Mouse (Mus musculus) spleen, postnatal 4 days (tissue): ENCODE results near the gene Supt5.

Experiments
- DNase-seq, 2 experiments: peaks; one replicate each; pipeline ENCODE4 v3.0.0; 2022; ENCODE audit warnings: low spot score in 2 of 2

The Supt5 gene

DNA sequence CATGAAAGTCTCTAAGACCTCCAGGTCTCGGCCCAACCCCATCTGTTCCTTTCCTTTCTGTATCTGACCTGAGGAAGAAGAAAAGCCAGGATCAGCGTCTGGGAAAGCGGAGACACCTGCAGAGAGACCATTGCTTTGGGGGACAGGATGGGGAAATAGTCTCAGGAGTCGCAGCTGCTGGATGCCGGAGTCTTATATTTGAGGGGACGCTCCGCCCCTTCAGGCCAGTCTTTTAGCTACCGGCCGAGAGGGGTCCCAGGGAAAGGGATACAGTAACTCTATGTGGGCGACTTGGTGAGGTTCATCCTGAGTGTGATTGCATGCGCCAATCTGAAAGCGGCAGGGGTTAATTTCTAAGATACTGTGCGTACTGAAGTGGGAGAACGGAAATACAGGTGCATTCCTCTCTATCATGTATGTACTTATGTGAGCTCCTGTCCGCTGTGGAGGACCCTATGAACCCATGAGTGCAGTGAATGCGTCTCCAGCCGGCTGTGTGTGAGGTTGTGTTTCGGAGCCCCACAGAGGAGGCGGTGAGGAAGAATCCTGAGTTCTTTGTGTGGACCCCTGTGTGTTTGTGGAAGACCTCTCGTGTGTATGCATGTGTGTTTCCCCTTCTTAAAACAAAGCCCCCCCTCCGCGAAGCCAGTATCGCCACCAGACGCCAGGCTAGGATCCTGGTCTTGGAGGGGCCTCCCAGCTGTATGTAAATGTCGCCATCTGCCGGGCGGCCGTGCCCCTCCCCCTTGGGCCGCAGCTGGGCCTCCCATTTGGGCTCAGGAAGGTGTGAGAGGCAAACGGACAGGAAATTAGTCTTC, 36.7 kb downstream of the Supt5 start, which contains the start of gene Dll3:
Gene Dll3, minus strand, starts transcription at position 623 of the 818 bp plus-strand sequence.
- DNase-seq = peak; percentile 56 to 79

DNA sequence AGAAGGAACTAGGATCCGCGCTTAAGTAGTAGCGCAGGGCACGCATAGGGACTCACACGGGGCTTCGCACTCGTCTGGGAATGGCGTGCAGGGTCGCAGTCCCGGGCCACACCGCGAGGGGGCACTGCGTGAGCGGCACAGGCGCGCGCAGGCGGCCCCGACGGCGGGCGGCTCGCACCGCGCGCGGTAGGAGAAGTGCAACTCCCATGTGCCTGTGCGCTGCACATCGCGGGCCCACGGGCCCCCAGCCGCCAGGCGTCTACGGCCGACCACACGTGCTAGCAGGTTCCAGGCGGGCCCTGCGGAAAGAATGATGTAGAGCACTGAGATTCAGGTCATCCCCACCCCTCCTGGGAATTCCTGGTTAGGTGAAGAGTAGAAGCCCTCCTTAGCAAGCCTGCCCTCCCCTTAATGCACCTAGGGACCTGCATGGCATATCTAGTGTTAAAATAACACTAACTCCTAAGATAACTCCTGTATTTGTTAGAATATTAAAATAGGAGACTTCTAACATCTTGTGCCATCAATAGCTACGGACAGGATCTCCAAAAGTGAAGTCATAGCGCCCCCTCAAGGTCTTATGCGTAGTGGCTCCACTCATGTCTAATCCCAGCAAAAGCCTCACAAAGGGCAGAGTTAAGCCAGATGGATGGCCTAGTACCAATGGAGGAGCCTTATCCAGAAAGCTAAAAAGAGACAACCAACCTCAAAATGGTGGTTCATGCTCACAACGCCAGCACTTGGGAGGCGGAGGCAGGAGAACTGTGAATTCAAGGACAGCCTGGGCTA, 39.5 kb downstream of the Supt5 start:
- no peak for DNase-seq

DNA sequence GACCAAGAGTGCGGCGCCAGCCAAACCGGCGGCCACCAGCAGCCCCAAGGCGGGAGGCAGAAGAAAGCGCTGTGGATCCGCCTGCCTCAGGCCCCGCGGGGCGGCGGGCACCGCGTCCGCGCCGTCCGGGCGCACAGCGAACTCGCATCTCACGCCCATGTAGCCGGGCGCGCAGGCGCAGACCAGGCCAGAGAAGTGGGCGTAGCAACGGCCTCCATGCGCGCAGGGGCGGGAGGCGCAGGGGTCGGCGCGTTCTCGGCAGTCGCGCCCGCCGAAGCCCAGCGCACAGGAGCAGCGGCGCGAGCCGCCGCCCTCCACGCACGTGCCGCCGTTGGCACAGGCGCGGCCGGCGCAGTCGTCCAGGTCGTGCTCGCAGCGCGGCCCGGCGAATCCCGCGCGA, 44.1 kb downstream of the Supt5 start:
- DNase-seq = peak in 1 of 2 experiments; percentile 27

DNA sequence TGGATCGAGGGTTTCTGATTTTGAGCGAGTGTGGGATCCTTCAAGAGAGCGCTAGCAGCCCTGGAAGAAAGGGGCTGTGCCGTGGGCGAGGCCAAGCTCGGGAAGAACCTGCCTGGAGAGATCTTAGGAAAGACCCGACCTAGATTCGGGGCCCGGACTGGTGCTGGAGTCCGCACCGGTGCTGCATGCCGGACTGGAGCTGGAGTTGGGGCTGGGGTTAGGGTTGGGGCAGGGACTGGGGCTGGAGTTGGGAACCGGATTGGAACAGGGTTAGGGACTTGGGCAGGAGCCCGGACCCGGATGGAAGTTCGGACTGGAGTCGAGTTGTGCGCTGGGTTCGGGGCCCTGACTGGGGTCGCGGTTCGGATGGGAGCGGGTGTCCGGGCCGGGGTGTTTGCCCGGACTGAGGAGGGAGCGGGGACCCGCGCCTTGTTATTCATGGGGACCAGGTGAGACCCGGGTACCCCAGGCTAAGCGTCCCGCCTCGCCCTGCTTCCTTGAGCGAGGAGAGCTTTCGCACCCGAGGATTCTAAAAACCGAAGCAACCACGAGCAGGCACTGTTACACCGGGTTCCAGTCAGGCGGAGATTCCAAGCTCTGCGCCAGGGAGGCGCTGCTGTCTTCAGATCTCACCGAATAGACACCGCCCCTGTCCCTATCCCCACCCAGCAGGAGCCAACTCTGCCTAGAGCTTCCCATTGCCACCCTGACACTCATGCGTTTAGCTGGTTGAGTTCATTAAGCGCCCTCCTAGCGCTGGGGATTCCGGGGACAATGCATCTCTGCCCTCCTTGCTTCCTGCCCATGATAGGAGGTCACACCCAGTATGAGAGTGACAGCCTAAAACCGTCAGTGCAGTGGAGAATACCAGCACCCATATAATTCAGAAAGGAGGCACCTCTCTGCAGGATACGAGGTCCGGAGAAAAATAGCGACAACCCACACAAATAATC, 47.6 kb downstream of the Supt5 start, which contains the start of gene Selenov:
Gene Selenov, minus strand, starts transcription at position 549 of the 953 bp plus-strand sequence.
- DNase-seq = no peak

DNA sequence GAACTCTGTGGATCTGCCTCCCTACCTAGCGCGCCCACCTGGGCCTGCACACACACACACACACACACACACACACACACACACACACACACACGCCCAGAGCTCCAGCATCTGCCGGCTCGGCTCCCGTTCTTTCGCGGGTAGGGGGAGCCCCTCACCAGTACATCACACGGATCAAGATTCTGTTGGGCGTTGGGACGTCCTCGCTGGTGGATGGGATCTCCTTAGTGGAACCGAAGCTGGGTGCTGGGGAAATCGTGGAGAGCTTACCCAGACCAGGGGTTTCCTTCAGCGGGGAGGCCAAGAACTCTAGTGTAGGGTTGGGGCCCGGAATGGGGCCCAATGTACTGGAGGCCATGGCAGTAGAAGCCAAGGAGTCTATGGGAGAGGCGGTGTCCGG, 48.4 kb downstream of the Supt5 start:
- DNase-seq = no peak

DNA sequence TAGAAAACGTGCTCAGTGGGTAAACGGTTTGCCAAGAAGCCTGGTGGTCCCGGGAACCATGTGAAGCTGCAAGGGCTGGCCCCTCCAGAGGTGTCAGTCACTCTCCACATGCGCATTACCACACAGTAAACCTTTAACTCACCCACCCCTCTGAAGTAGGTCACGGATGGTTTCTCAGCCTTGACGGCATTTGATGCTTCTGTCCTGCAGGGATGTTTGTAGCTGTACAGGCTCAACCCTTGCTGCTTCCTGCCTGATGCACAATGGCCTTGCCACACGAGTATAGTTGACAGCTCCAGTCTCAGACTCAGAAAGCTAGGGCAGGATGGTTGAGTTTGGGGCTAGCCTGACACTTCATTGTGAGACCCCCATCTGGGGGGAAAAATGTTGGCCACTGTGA, 57.9 kb downstream of the Supt5 start:
- no peak for DNase-seq

DNA sequence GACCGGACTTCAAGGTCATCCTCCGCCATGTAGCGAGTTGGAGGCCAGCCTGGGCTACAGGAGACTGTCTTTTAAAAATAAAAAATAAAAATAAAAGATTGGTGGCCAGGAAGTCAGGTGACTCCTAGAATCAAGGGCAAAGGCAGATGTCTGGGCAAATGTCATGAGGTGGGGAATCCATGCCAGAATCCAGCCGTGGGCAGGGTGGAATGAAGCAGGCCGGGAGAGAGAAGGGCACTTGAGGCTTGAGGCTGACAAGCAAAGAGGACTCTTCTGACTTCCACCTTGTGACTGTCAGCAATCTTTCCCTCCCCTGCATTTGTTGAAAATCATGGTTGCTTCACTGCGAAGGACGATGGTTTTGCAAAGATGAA, 60.3 kb downstream of the Supt5 start:
- DNase-seq = no peak

DNA sequence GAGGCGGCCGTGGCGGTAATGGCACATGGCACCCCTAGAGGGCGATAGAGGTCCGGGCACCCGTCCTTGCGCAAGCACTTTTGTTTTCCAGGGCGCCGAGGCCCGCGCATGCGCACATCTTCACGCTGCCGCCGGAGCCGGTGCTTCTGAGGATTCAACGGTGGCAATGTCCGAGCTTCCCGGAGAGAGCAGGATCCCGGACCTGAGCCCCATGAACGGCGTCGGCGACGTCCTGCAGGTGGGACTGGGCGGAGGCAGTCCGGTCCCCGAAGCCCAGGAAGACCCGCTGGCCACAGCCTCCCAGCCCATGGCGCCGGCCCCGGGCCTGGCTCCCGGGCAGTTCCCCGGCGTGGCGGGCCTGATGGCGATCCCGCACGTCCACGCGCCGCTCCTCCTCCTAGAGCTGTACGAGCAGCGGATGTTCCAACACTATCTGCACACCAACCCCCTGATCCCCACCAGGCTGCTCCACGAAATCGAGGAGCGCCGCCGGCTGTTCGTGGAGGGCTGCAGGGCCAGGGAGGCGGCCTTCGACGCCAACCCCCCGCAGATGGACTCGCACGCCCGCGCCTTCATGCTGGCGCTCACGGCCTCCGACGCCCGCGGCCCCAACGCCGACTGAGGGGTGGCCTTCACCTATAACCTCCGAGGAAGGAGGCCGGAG, 60.8 kb downstream of the Supt5 start, which contains the start of gene Eid2b:
Gene Eid2b, plus strand, starts transcription at position 125 of the 664 bp plus-strand sequence.
- peak; percentile 95 to 99 for DNase-seq

DNA sequence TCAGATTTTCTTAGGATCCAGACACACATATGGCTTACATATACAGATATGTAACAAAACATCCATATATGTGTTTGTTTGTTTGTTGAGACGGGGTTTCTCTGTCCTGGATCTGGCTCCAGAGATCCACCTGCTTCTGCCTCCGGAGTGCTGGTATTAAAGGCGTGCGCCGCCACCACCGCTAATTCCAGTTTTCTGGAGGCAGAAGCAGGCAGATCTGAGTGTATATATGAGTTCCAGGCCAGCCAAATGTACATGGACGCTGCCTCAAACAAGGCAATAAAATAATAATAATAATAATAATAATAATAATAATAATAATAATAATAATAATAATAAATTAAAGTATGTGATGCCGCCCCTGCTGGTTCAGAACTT, 61.3 kb downstream of the Supt5 start:
- DNase-seq = no peak

DNA sequence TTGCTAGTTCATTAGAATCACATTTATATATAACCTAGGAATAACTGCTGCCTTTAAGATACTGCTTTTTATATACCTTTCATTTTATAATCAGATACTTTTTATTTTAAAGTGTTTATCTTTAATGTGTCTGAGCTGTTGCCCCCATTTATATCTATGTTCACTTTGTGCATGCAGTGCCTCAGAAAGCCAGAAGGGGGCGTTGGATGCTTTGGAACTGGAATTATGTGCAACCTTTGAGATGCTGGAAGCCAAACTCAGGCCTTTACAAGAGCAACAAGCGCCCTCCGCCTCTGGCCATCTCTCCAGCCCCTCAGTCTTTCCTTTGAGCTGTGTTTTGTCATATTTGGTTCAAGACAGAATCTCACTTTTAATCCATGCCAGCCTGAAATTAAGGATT, 66.8 kb downstream of the Supt5 start:
- no peak for DNase-seq

DNA sequence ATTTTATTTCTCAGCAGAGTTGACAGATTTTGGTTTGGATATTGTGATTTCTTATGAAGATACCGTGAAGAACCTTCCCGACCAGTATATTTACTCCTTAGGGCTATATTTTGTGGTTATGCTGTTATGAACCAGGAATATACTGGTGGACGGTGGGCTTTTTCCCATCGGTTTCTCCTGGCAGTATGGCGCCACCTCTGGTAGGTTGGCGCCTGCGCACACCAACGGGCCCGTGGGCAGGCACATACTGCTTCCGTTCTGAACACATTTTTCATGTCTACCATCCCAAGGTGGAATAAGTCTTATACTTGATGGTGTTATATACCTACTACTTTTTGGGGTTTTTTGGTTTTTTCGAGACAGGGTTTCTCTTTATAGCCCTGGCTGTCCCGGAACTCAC, 69.2 kb downstream of the Supt5 start:
- DNase-seq = no peak

DNA sequence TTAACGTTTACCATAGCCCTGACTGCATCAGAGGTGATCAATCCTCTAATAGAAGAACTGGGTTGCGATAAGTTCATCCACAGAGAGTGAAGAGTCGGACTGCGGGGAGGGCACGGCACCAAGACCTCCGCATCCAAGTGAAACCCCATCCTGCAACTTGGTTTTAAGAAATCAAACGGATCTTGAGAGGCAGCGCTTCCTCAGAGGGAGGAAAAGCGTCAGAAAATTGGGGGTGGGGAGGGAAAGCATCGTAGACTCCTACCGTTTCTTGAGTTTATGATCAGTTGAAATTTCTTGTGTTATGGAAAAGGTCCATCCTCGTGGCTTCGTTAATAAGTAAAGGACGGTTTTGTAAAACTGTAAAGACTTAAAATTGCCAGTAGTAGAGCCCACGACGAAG, 70.0 kb downstream of the Supt5 start:
- DNase-seq = no peak

DNA sequence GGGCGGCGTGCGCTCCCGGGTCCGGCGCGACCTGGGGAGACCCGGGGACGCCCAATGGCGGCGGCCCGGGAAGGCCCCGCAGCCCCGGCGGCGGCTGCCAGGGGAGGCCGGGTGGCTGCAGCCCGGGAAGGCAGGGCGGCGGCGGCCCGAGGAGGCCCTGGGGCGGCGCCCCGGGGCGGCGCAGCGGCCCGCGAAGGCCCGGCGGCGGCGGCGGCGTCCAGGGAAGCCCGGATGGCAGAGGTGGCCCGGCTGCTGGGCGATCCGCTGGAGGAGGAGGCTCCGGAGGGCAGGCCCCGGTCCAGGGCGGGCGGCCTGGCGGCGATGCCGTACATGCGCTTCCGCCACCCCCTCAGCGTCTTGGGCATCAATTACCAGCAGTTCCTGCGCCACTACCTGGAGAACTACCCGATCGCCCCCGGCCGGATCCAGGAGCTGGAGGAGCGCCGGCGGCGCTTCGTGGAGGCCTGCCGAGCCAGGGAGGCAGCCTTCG, 70.5 kb downstream of the Supt5 start:
- DNase-seq = peak; percentile 20 to 64

DNA sequence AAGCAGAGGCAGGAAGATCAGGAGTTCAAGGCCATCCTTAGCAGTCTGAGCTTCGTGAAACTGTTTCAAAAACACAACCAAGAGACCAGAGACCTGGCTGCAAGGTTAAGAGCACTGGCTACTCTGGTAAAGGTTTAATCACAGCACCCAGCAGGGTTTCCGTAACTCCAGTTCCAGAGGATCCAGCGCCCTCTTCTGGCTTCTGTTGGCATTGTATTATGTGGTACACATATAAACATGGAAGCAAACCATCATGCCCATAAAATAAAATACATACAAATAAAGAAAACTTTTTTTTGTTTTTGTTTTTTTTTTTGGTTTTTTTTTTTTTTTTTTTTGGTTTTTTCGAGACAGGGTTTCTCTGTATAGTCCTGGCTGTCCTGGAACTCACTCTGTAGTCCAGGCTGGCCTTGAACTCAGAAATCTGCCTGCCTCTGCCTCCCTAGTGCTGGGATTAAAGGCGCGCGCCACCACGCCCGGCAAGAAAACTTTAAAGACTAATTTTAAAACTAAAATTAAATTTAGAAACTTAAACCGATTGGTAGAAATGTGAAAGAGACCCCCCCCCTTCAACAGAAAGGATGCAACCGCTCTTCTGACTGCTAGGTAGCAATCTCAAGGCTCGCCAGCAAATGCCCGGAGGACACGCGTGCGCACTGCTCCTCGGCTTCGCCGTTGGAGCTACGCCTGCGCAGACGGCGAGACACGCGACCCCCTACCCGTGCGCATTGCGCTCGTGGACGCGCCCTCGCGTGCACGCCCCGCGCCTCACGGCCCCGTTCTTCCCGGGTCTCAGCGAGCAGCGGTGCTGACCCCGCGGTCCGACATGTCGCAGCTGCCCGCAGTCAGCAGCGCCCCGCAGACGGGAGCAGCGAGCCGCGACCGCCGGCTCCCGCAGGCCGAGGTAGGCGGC, 71.2 kb downstream of the Supt5 start, which contains the start of gene Eid2:
Gene Eid2, plus strand, starts transcription at position 753 of the 913 bp plus-strand sequence.
- DNase-seq = peak; percentile 49 to 72

DNA sequence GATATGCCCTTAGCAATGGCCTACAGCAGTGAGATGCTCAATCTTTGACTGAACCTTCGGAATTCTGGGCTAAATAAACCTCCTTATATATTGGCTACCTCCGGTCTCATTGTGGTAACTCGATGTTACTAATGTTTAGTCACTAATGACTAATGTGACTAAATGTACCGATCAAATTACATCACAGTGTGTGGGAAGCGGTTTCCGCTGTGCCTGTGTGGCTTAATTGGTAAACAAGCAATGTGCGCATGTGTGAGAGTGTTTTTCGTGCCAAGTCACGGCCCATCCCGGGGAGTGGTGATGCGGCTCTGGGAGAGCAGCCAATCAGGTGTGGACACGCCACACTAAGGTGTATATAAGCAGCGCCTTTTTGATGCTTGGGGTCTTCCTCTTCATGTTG, 73.2 kb downstream of the Supt5 start:
- DNase-seq = no peak
